Mouse (Mus musculus): Measurements from ENCODE around the gene Gm1553. TPM values are rescaled to one million over a fixed set of nuclear protein-coding genes. Genes with fewer than 3 reads are reported as not detected.

Gm1553 gene
- not detected in 2 replicates for polyA plus RNA-seq (2012)

DNA sequence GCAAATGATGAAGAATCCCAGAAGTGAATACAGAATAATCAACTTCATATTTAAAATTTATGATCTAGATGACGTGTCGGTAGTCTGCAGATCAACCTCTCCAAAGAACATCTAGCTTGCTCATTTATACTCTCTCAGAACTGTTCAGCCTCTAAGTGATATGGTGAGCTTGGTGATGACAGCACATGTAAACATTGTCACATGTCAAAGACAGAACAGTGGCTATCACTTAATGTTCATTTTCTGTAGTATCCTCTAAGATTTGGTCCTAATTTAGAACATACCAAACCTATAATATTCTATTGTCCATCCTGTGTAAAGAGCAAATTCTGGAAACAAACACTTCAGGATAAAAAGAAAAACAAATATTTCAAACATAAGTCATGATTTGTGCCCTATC, at the start of gene Gm1553:
Gene Gm1553 (minus strand): TSS at position 101 of the 400 bp plus-strand sequence.
- no peak for TF ChIP-seq GATA1 (IDR thresholded peaks at IDR 0.05; ENCODE audit: low read length)

Other genes starting within 250 kb of the Gm1553 start
- gene 4932415D10Rik, start 176.0 kb downstream of the Gm1553 start, polyA plus RNA-seq (2012): not detected in 2 replicates
- gene Gm4924, start 138.4 kb downstream of the Gm1553 start, polyA plus RNA-seq (2012): 0.13 TPM in 2 replicates
- gene 1190007I07Rik, start 130.6 kb upstream of the Gm1553 start, polyA plus RNA-seq (2012): 120 and 159 TPM in 2 replicates
- gene Tdg, start 137.2 kb upstream of the Gm1553 start, polyA plus RNA-seq (2012): 15.8 and 25.5 TPM in 2 replicates
- gene Glt8d2, start 198.0 kb upstream of the Gm1553 start, polyA plus RNA-seq (2012): not detected in 2 replicates
- 3.4 and 4.6 TPM in 2 replicates for gene Hcfc2, start 203.5 kb upstream of the Gm1553 start, polyA plus RNA-seq (2012)